Mouse (Mus musculus) MEL (cell line): ENCODE results near the gene Dctn1.

Experiments
- CTCF ChIP-seq, 3 experiments: IDR thresholded peaks in 2 of 3; conservative IDR thresholded peaks in 1 of 3; 2 replicates each; pipeline ENCODE4 v1.5.1; 2011 to 2012; ENCODE audit warnings: low read length in 3 of 3, low read depth in 2 of 3, mild to moderate bottlenecking in 2 of 3, improper control_type of control experiment in 1 of 3, inconsistent platforms in 1 of 3, mixed read lengths in 1 of 3, moderate library complexity in 1 of 3; ENCODE audit not compliant: control insufficient read depth in 1 of 3, insufficient read depth in 1 of 3, poor library complexity in 1 of 3, severe bottlenecking in 1 of 3
- E2F4 ChIP-seq: IDR thresholded peaks from 2 replicates; pipeline ENCODE4 v1.6.1; 2011; ENCODE audit warnings: low read depth, low read length, improper control_type of control experiment, borderline replicate concordance
- GABPA ChIP-seq: IDR thresholded peaks from 2 replicates; pipeline ENCODE4 v1.6.1; 2012; ENCODE audit warnings: low read depth, mild to moderate bottlenecking, inconsistent platforms, low read length, improper control_type of control experiment, moderate library complexity
- HCFC1 ChIP-seq: IDR thresholded peaks from 2 replicates; pipeline ENCODE4 v1.6.1; 2012; ENCODE audit warnings: low read depth, mild to moderate bottlenecking, inconsistent platforms, low read length, improper control_type of control experiment, moderate library complexity
- POLR2A ChIP-seq, 2 experiments: IDR thresholded peaks; 2 replicates each; pipeline ENCODE4 v1.6.1; 2011 to 2012; ENCODE audit warnings: low read length in 2 of 2, mild to moderate bottlenecking in 2 of 2, control low read depth in 1 of 2, improper control_type of control experiment in 1 of 2, low read depth in 1 of 2, moderate library complexity in 1 of 2; ENCODE audit not compliant: control insufficient read depth in 1 of 2, insufficient read depth in 1 of 2, poor library complexity in 1 of 2
- USF2 ChIP-seq, 2 experiments: IDR thresholded peaks; 2 replicates each; pipeline ENCODE4 v1.6.1; 2011 to 2012; ENCODE audit warnings: improper control_type of control experiment in 2 of 2, low read length in 2 of 2, borderline replicate concordance in 1 of 2, inconsistent platforms in 1 of 2, low read depth in 1 of 2, mild to moderate bottlenecking in 1 of 2; ENCODE audit not compliant: insufficient read depth in 1 of 2

GRCm38 (mm10) chr6:83175996-83176395 lies 10.3 kb downstream of the Dctn1 start:
- TF ChIP-seq HCFC1, result no peak
- TF ChIP-seq CTCF (IDR thresholded peaks at IDR 0.05 in 2 of 3, conservative IDR thresholded peaks at IDR 0.05 in 1 of 3; ENCODE audit: control insufficient read depth in 1 of 3, insufficient read depth in 1 of 3, low read depth in 2 of 3, low read length in 3 of 3, poor library complexity in 1 of 3, severe bottlenecking in 1 of 3), result no peak
- no peak for TF ChIP-seq POLR2A (IDR thresholded peaks at IDR 0.05; ENCODE audit: control insufficient read depth in 1 of 2, insufficient read depth in 1 of 2, low read depth in 1 of 2, low read length in 2 of 2, poor library complexity in 1 of 2)
- TF ChIP-seq E2F4, result no peak
- no peak for TF ChIP-seq GABPA
- TF ChIP-seq USF2 (IDR thresholded peaks at IDR 0.05; ENCODE audit: borderline replicate concordance in 1 of 2, insufficient read depth in 1 of 2, low read depth in 1 of 2, low read length in 2 of 2), result no peak
